Mouse (Mus musculus) stomach, embryonic 15.5 days (tissue): ENCODE results near the gene Izumo1. TPM values are rescaled to one million over a fixed set of nuclear protein-coding genes. Genes with fewer than 3 reads are reported as not detected.

Source experiments
- ATAC-seq: fragments of 200-750 bp; cut with Nextera tagmentation; 2 replicates; pipeline ENCODE4 v1.8.0; 2017; ENCODE audit warnings: low read depth, moderate number of reproducible peaks, moderate TSS enrichment; ENCODE audit not compliant: insufficient read depth, low FRiP score
- H3K27ac ChIP-seq: fragments of 300-500 bp; sonication (generic); 2 replicates; pipeline ENCODE4 v1.5.1; 2015; ENCODE audit warnings: mild to moderate bottlenecking, inconsistent platforms
- H3K27me3 ChIP-seq: fragments of 300-500 bp; sonication (generic); replicated peaks from 2 replicates; pipeline ENCODE4 v1.6.1; 2015; ENCODE audit warnings: inconsistent platforms
- H3K36me3 ChIP-seq: fragments of 300-500 bp; sonication (generic); 2 replicates; pipeline ENCODE4 v1.6.1; 2015; ENCODE audit warnings: inconsistent platforms
- H3K4me1 ChIP-seq: fragments of 300-500 bp; sonication (generic); 2 replicates; pipeline ENCODE4 v1.6.1; 2015; ENCODE audit warnings: inconsistent platforms
- H3K4me2 ChIP-seq: fragments of 300-500 bp; sonication (generic); 2 replicates; pipeline ENCODE4 v1.6.1; 2015; ENCODE audit warnings: mild to moderate bottlenecking, inconsistent platforms
- H3K4me3 ChIP-seq: fragments of 300-500 bp; sonication (generic); replicated peaks from 2 replicates; pipeline ENCODE4 v1.5.1; 2015; ENCODE audit warnings: inconsistent platforms
- H3K9ac ChIP-seq: fragments of 300-500 bp; sonication (generic); 2 replicates; pipeline ENCODE4 v1.6.1; 2015; ENCODE audit warnings: inconsistent platforms
- H3K9me3 ChIP-seq: fragments of 300-500 bp; sonication (generic); 2 replicates; pipeline ENCODE4 v1.6.1; 2016; ENCODE audit warnings: inconsistent platforms
- WGBS: fragments of 180-500 bp; shearing (Covaris S2); methylation state at CpG from one replicate; pipeline ENCODE4 v1.1.7; 2015; 5-methylcytosine and 5-hydroxymethylcytosine counted together
- polyA plus RNA-seq: library from polyadenylated mRNA; unstranded; fragments of >200 nt; fragmentation: Nextera tagmentation; extraction: Ambion mirVana; gene quantifications from 2 replicates; pipeline ENCODE4 v1.2.1, GENCODE M21; 2015

Izumo1 gene
- polyA plus RNA-seq, result 0.19 and 0.31 TPM in 2 replicates

- no peak within 1 kb of the TSS for H3K4me2 ChIP-seq
These were observed at the start of gene Izumo1 for GRCm38 (mm10) chr7:45621443-45621842. TSS of gene Izumo1 (plus strand) at chr7:45621811.

GRCm38 (mm10) chr7:45571966-45572365 lies 49.6 kb upstream of the Izumo1 start:
- peak overlapping the region; percentile 91; the same call in 1 of the 2 replicates for H3K27ac ChIP-seq

More at GRCm38 (mm10) chr7:45621443-45621842, at the start of gene Izumo1:
- no peaks in the 10 kb centered on the region for H3K36me3 ChIP-seq
- peaks cover 18% of the 10 kb centered on the region for H3K27me3 ChIP-seq
- no peak within 1 kb of the TSS for H3K27ac ChIP-seq
- H3K9me3 ChIP-seq, result no peaks in the 10 kb centered on the region
- H3K4me3 ChIP-seq, result no peak within 1 kb of the TSS
- WGBS, result 30% methylated on average over 9 of the region's 9 CpGs
- no peak for ATAC-seq
- peaks cover 10% of the 10 kb centered on the region for H3K4me1 ChIP-seq
- no peak within 1 kb of the TSS for H3K9ac ChIP-seq

DNA sequence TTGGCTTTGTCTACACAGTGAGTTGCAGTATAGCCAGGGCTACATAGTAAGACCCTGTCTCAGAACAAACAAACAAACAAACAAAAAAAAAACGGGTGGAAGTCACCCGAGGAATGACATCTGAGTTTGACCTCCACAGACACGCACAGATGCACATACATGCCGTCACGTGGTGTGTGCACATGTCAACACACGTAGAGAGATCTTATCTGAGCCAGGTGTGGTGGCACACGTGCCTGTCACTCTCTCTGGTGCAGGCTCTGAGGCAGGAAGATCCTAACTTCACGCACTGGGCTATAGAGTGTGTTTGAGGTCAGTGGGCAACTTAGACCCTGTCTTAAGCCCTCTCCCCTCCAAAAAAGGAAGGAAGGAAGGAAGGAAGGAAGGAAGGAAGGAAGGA lies 47.7 kb upstream of the Izumo1 start:
- no peak for ATAC-seq
- Histone ChIP-seq H3K27me3 (no peaks in the 10 kb centered on the region), H3K4me1 (peaks cover 15% of the 10 kb centered on the region; the same call in 1 of the 2 replicates), H3K4me2 (no peak overlapping the region), H3K9ac (no peak overlapping the region), H3K9me3 (no peaks in the 10 kb centered on the region), H3K36me3 (peaks cover 11% of the 10 kb centered on the region), H3K4me3 (no peak overlapping the region), H3K27ac (no peak overlapping the region)
- WGBS, result 61% methylated on average over 8 of the region's 8 CpGs

More at GRCm38 (mm10) chr7:45571966-45572365, 49.6 kb upstream of the Izumo1 start:
- 38% methylated on average over 1 of the region's 1 CpGs for WGBS
- ATAC-seq, result no peak
- no peak overlapping the region for H3K9ac ChIP-seq
- H3K27me3 ChIP-seq, result no peaks in the 10 kb centered on the region
- no peaks in the 10 kb centered on the region for H3K9me3 ChIP-seq
- H3K4me1 ChIP-seq, result peaks cover 24% of the 10 kb centered on the region; the same call in 1 of the 2 replicates
- peak overlapping the region; percentile 76 for H3K4me2 ChIP-seq
- H3K4me3 ChIP-seq, result no peak overlapping the region
- peaks cover 9% of the 10 kb centered on the region for H3K36me3 ChIP-seq

GRCm38 (mm10) chr7:45574472-45575379 lies 46.9 kb upstream of the Izumo1 start:
- no peak overlapping the region; the same call in 1 of the 2 replicates for H3K27ac ChIP-seq
- no peaks in the 10 kb centered on the region for H3K9me3 ChIP-seq
- no peak overlapping the region for H3K4me3 ChIP-seq
- H3K27me3 ChIP-seq, result no peaks in the 10 kb centered on the region
- WGBS, result 78% methylated on average over 15 of the region's 15 CpGs
- H3K4me1 ChIP-seq, result peaks cover 15% of the 10 kb centered on the region; the same call in 1 of the 2 replicates
- no peak for ATAC-seq
- H3K4me2 ChIP-seq, result peak overlapping the region; percentile 5; the same call in 1 of the 2 replicates
- H3K9ac ChIP-seq, result no peak overlapping the region
- H3K36me3 ChIP-seq, result peaks cover 11% of the 10 kb centered on the region

DNA sequence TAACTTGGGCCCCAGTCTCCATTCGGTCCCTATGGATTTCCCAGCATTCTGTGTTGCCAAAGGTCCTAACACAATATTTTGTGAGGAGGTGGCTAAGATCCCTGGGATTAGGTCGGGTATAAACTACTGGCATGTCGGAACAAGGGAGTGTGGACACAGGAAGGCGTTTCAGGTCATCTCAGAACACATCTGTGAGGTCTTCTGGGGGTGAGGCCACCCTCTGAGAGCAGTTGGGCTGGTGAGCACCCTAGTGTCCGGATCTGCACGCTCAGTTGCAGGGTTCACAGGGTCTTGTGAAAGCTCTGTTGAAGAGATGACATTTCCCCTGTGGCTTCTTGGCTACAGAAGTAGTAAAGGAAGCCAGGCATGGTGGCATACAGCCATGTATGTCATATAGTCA lies 35.7 kb upstream of the Izumo1 start:
- Histone ChIP-seq H3K27me3 (no peaks in the 10 kb centered on the region), H3K4me3 (no peak overlapping the region), H3K9me3 (no peaks in the 10 kb centered on the region), H3K4me1 (peaks cover 3% of the 10 kb centered on the region; the same call in 1 of the 2 replicates), H3K9ac (no peak overlapping the region), H3K4me2 (no peak overlapping the region), H3K27ac (no peak overlapping the region), H3K36me3 (peaks cover 10% of the 10 kb centered on the region)
- 94% methylated on average over 6 of the region's 6 CpGs for WGBS
- no peak for ATAC-seq

DNA sequence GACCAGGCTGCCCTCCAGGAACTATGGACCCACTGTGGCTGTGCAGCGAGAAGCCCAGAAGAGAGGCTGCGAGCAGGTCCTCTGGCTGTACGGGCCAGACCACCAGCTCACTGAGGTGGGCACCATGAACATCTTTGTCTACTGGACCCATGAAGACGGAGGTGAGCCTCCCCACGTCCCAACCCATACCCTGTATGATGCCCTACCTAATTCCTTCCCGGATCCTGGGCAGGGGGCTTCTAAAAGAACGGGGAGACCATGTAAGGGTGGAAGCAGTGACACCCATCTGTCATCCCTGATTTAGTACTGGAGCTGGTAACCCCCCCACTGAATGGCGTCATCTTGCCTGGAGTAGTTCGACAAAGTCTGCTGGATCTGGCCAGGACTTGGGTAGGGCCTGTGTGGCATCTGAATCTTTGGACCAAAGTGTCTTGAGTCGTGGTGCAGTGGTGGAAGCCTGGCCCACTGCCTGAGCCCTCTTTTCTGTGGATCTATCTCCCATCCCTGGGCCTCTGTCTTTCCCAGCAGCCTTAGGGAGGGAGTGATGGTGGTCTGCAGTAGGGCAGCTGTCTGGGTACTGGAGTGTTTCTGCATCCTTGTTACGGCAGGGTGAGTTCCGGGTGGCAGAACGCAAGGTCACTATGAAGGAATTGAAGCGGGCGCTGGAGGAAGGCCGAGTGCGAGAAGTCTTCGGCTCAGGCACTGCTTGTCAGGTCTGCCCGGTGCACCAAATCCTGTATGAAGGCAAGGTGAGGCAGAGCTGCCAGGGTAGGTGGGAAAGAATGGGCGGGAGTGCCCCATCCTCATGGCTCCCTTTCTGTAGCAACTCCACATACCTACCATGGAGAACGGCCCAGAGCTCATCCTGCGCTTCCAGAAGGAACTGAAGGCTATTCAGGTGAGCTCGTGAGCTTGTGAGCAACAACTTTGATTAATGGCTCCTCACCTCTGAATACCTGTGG lies 33.7 kb upstream of the Izumo1 start:
- WGBS, result 94% methylated on average over 23 of the region's 23 CpGs
- Histone ChIP-seq H3K4me2 (no peak overlapping the region), H3K4me3 (no peak overlapping the region), H3K27me3 (no peaks in the 10 kb centered on the region), H3K9me3 (no peaks in the 10 kb centered on the region), H3K9ac (no peak overlapping the region), H3K36me3 (peaks cover 10% of the 10 kb centered on the region), H3K4me1 (peaks cover 3% of the 10 kb centered on the region; the same call in 1 of the 2 replicates), H3K27ac (no peak overlapping the region)
- no peak for ATAC-seq

- ATAC-seq, result peak; percentile 93
- no peaks in the 10 kb centered on the region for H3K9me3 ChIP-seq
- WGBS, result 4% methylated on average over 19 of the region's 19 CpGs
- no peak overlapping the region for H3K9ac ChIP-seq
- peak overlapping the region; percentile 46 for H3K4me2 ChIP-seq
- H3K4me1 ChIP-seq, result peaks cover 3% of the 10 kb centered on the region; the same call in 1 of the 2 replicates
- H3K4me3 ChIP-seq, result peak overlapping the region; percentile 27
- no peak overlapping the region for H3K27ac ChIP-seq
- H3K36me3 ChIP-seq, result peaks cover 10% of the 10 kb centered on the region
- no peaks in the 10 kb centered on the region for H3K27me3 ChIP-seq
These were observed 32.4 kb upstream of the Izumo1 start for GRCm38 (mm10) chr7:45589173-45589572.

DNA sequence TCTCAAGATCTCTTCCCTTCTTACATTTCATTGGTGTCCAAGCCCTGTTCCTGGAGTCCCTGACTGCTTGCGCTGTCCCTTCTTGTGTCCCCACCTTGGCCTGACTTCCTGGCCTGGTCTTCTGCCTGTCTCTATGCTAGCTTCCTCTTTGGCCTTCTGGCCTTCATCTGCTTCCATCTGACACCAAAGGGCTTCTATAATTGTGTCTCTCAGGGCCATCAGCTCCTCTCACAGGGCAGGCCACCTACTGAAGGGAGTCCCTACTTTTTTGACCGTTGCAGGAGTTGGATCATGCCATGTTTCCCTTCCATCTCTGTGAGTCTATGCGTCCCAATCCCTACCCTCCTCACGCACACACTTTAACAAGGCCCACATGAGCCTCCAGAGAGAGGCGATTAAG lies 31.7 kb upstream of the Izumo1 start:
- Histone ChIP-seq H3K27ac (no peak overlapping the region), H3K4me1 (peaks cover 3% of the 10 kb centered on the region; the same call in 1 of the 2 replicates), H3K36me3 (peaks cover 7% of the 10 kb centered on the region), H3K9me3 (no peaks in the 10 kb centered on the region), H3K4me2 (no peak overlapping the region), H3K9ac (no peak overlapping the region), H3K27me3 (no peaks in the 10 kb centered on the region), H3K4me3 (no peak overlapping the region)
- no peak for ATAC-seq
- WGBS, result 95% methylated on average over 5 of the region's 5 CpGs

DNA sequence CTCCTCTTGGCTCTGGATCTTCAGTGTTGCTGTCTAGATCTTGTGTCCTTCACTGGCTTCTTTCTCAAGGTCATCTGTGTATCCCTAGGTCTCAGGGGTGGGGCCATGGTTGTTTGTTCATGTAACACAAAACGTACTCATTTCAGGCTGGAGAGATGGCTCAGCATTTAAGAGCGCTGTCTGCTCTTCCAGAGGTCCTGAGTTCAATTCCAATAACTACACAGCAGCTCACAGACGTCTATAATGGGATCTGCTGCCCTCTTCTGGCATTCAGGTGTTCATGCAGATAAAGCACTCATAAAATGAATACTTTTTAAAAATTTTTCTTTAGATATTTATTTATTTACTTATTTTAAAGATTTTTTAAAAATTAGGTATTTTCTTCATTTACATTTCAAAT lies 30.7 kb upstream of the Izumo1 start:
- Histone ChIP-seq H3K9ac (no peak overlapping the region), H3K4me3 (no peak overlapping the region), H3K27me3 (no peaks in the 10 kb centered on the region), H3K4me2 (no peak overlapping the region), H3K36me3 (no peaks in the 10 kb centered on the region; the same call in 1 of the 2 replicates), H3K9me3 (no peaks in the 10 kb centered on the region), H3K27ac (no peak overlapping the region), H3K4me1 (peaks cover 3% of the 10 kb centered on the region; the same call in 1 of the 2 replicates)
- 51% methylated on average over 3 of the region's 3 CpGs for WGBS
- no peak for ATAC-seq

DNA sequence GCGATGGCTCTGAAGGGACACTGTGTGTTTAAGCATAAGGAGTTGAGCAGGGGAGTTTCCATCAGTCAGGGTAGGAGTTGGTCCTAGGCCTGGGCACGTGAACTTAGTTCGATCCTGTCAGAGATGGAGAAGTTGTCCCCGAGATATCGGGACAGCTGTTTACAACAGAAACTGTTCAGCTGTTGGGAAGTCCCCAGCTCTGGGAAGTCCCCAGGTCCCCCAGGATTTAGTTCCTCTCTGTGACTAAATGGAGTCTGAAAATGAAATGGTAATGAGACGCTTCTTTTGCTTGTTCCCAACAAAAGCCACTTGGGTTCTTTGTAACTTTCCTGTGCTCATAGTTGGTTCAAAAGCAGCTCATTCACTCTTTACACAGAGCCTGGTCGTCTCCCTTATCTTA lies 29.7 kb upstream of the Izumo1 start:
- Histone ChIP-seq H3K4me3 (no peak overlapping the region), H3K27ac (no peak overlapping the region), H3K9ac (no peak overlapping the region), H3K36me3 (no peaks in the 10 kb centered on the region), H3K4me2 (no peak overlapping the region), H3K9me3 (no peaks in the 10 kb centered on the region), H3K27me3 (no peaks in the 10 kb centered on the region), H3K4me1 (peaks cover 3% of the 10 kb centered on the region; the same call in 1 of the 2 replicates)
- WGBS, result 66% methylated on average over 7 of the region's 7 CpGs
- ATAC-seq, result no peak

DNA sequence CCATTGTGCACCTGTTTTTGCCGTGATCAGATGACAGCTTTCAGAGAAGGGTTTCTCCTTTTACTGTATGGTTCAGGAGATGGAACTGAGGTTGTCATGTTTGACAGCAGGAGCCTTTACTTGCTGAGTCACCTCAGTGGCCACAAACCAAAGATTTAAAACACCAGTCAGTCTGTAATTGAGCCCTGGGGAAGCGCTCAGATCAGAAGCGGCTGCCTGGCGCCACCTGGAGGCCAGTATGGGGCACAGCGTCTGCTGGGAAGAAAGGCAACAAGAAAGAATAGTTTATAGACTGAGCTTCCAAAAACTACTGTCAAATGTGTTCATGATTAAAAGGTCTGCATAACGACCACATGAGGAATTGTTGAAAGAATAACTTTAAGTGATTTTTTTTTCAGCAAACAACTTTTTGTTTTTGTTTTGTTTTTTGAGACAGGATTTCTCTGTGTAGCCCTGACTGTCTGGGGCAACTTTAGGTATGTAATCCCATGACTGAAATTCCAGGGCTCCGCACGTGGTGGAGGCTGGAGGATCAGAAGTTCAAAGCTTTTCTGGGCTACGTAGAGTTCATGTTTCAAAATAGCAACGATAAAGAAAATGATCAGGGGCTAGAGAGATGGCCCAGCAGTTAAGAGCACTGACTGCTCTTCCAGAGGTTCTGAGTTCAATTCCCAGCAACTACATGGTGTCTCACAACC lies 28.3 kb upstream of the Izumo1 start:
- Histone ChIP-seq H3K36me3 (no peaks in the 10 kb centered on the region), H3K27me3 (no peaks in the 10 kb centered on the region), H3K4me1 (peaks cover 3% of the 10 kb centered on the region; the same call in 1 of the 2 replicates), H3K9ac (no peak overlapping the region), H3K9me3 (no peaks in the 10 kb centered on the region), H3K4me3 (no peak overlapping the region), H3K4me2 (no peak overlapping the region), H3K27ac (no peak overlapping the region)
- 20% methylated on average over 10 of the region's 10 CpGs for WGBS
- no peak for ATAC-seq
